Mouse (Mus musculus) adrenal gland, adult 10 weeks (tissue): ENCODE data around the gene Rbm14. TPM values are rescaled to one million over a fixed set of nuclear protein-coding genes. Genes with fewer than 3 reads are reported as not detected.

Source experiments
- polyA plus RNA-seq: library from polyadenylated mRNA; stranded (reverse); fragments of 350-450 nt; fragmentation: Illumina TruSeq; extraction: RNeasy Lipid Tissue Mini Kit (QIAGEN cat#74804); gene quantifications from one replicate; pipeline ENCODE4 v1.2.3, GENCODE M21; 2014; ENCODE audit warnings: low read depth, low replicate concordance

The Rbm14 gene
- polyA plus RNA-seq, result 6.0 TPM

GRCm38 (mm10) chr19:4811063-4811908 is at the start of gene Rbm14, which contains the start of gene Gm21992:
Gene Rbm14 (minus strand): TSS chr19:4811634.
Gene Gm21992 (minus strand): TSS chr19:4811612.

GRCm38 (mm10) chr19:4854552-4855469 is 43.4 kb upstream of the Rbm14 start, which contains the start of gene Ctsf:
Gene Ctsf (plus strand): TSS chr19:4855130.

GRCm38 (mm10) chr19:4839149-4839548 is 27.7 kb upstream of the Rbm14 start, which contains the start of the genes Ccs and Ccdc87:
Gene Ccs (minus strand): TSS chr19:4839332.
Gene Ccdc87 (plus strand): TSS chr19:4839366.

GRCm38 (mm10) chr19:4793831-4794422 is 17.5 kb downstream of the Rbm14 start, which contains the start of gene Rbm4:
Gene Rbm4 (minus strand): TSS chr19:4793901.

GRCm38 (mm10) chr19:4756193-4756911 is 55.1 kb downstream of the Rbm14 start, which contains the start of gene Rbm4b:
Gene Rbm4b (plus strand): TSS chr19:4756497.

Other genes starting within 250 kb of the Rbm14 start
- not detected for gene Lrfn4, start 196.0 kb downstream of the Rbm14 start, polyA plus RNA-seq
- gene Rce1, start 186.0 kb downstream of the Rbm14 start, polyA plus RNA-seq, result 3.0 TPM
- not detected for gene Gm960, start 113.0 kb downstream of the Rbm14 start, polyA plus RNA-seq
- gene Sptbn2, start 100.5 kb downstream of the Rbm14 start, polyA plus RNA-seq, result not detected
- gene Rbm4b, start 55.1 kb downstream of the Rbm14 start, polyA plus RNA-seq, result 20.7 TPM
- gene Rbm4, start 17.7 kb downstream of the Rbm14 start, polyA plus RNA-seq, result 13.5 TPM
- gene Gm21992, start within 50 bp of the Rbm14 start, polyA plus RNA-seq, result 1.9 TPM
- 1.8 TPM for gene Ccs, start 27.7 kb upstream of the Rbm14 start, polyA plus RNA-seq
- not detected for gene Ccdc87, start 27.7 kb upstream of the Rbm14 start, polyA plus RNA-seq
- 112 TPM for gene Ctsf, start 43.5 kb upstream of the Rbm14 start, polyA plus RNA-seq
- 2.0 TPM for gene Actn3, start 66.3 kb upstream of the Rbm14 start, polyA plus RNA-seq
- gene Zdhhc24, start 67.0 kb upstream of the Rbm14 start, polyA plus RNA-seq, result 38.0 TPM
- 4.8 TPM for gene Bbs1, start 95.0 kb upstream of the Rbm14 start, polyA plus RNA-seq
- 4.0 TPM for gene Dpp3, start 116.7 kb upstream of the Rbm14 start, polyA plus RNA-seq
- gene Peli3, start 131.5 kb upstream of the Rbm14 start, polyA plus RNA-seq, result 4.0 TPM
- gene Mrpl11, start 150.5 kb upstream of the Rbm14 start, polyA plus RNA-seq, result 25.5 TPM
- gene Npas4, start 178.7 kb upstream of the Rbm14 start, polyA plus RNA-seq, result not detected
- gene Slc29a2, start 212.2 kb upstream of the Rbm14 start, polyA plus RNA-seq, result not detected
- gene B4gat1, start 227.2 kb upstream of the Rbm14 start, polyA plus RNA-seq, result 27.2 TPM
- 1.1 TPM for gene AC124502.3, start 227.3 kb upstream of the Rbm14 start, polyA plus RNA-seq
- not detected for gene Brms1, start 229.7 kb upstream of the Rbm14 start, polyA plus RNA-seq
- 0.23 TPM for gene Rin1, start 238.8 kb upstream of the Rbm14 start, polyA plus RNA-seq